Mouse (Mus musculus): ENCODE results near the gene Ttc7.

GRCm38 (mm10) chr17:87293125-87293524, 10.4 kb downstream of the Ttc7 start:
- no peak for TF ChIP-seq POLR2A (IDR thresholded peaks at IDR 0.05; ENCODE audit: borderline replicate concordance, insufficient read depth, low read length)
- no peak for TF ChIP-seq CTCF (IDR thresholded peaks at IDR 0.05; ENCODE audit: borderline replicate concordance, insufficient read depth, low read depth, low read length)

Measured in cerebellum, adult 2 months (tissue).